Mouse (Mus musculus) embryonic facial prominence, embryonic 15.5 days (tissue): ENCODE results near the gene Hes7. TPM values are rescaled to one million over a fixed set of nuclear protein-coding genes. Genes with fewer than 3 reads are reported as not detected.

Experiments
- ATAC-seq: fragments of 200-750 bp; cut with Nextera tagmentation; 2 replicates; pipeline ENCODE4 v1.8.0; 2017; ENCODE audit warnings: low read depth, moderate TSS enrichment; ENCODE audit not compliant: insufficient number of reproducible peaks, low FRiP score, low TSS enrichment
- H3K27ac ChIP-seq: fragments of 300-500 bp; sonication (generic); replicated peaks from 2 replicates; pipeline ENCODE4 v1.5.1; 2015; ENCODE audit warnings: mild to moderate bottlenecking, inconsistent platforms
- H3K27me3 ChIP-seq: fragments of 300-500 bp; sonication (generic); 2 replicates; pipeline ENCODE4 v1.6.1; 2015; ENCODE audit warnings: inconsistent platforms
- H3K36me3 ChIP-seq: fragments of 300-500 bp; sonication (generic); 2 replicates; pipeline ENCODE4 v1.6.1; 2015; ENCODE audit warnings: mild to moderate bottlenecking, inconsistent platforms
- H3K4me1 ChIP-seq: fragments of 300-500 bp; sonication (generic); 2 replicates; pipeline ENCODE4 v1.6.1; 2015; ENCODE audit warnings: inconsistent platforms
- H3K4me2 ChIP-seq: fragments of 300-500 bp; sonication (generic); replicated peaks from 2 replicates; pipeline ENCODE4 v1.6.1; 2015; ENCODE audit warnings: mild to moderate bottlenecking, inconsistent platforms
- H3K4me3 ChIP-seq: fragments of 300-500 bp; sonication (generic); replicated peaks from 2 replicates; pipeline ENCODE4 v1.5.1; 2015; ENCODE audit warnings: mild to moderate bottlenecking, inconsistent platforms
- H3K9ac ChIP-seq: fragments of 300-500 bp; sonication (generic); 2 replicates; pipeline ENCODE4 v1.6.1; 2015; ENCODE audit warnings: inconsistent platforms
- H3K9me3 ChIP-seq: fragments of 300-500 bp; sonication (generic); replicated peaks from 2 replicates; pipeline ENCODE4 v1.6.1; 2016; ENCODE audit warnings: inconsistent platforms
- WGBS: fragments of 180-500 bp; shearing (Covaris S2); methylation state at CpG from one replicate; pipeline ENCODE4 v1.1.7; 2015; 5-methylcytosine and 5-hydroxymethylcytosine counted together
- polyA plus RNA-seq: library from polyadenylated mRNA; unstranded; fragments of >200 nt; fragmentation: Nextera tagmentation; extraction: Ambion mirVana; gene quantifications from 2 replicates; pipeline ENCODE4 v1.2.1, GENCODE M21; 2015

Gene Hes7
- polyA plus RNA-seq: 0.55 and 0.64 TPM in 2 replicates

DNA sequence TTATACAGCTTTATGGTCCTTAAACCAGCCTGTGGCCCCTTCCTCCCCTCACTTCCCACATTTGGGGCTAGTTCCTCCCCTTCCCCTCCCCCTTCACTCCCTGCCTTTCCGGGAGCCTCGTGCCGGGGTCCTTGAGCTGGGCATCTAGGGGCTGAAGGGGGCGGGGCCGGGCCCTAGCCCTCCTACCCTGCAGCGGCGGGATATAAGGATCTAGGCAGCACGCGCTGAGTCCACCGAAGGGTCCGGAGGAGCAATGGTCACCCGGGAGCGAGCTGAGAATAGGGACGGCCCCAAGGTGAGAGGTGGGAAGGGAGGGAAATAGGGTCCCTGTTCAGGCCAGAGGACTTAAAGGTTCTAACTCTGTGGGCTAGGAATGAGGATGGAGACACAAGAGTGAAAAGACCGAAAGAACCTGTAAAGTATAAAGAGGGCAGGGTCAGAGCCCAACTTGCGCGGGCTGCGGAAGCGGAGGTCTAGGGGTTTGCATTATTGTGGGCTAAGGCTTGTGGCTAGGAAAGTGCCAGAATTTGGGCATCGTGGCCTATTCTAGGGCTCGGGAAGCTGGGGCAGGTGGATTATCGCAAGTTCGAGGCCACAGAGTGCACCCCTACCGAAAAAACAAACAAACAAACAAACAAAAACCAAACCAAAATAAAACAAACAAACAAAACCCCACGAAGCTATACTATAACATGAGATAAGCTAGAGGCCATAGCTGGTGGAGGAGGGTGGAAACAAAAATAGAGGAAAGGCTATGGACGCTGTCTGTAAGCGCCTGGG, at the start of gene Hes7:
TSS of gene Hes7 (plus strand) at position 184 of the 780 bp plus-strand sequence.
- Histone ChIP-seq H3K4me1 (peaks cover 37% of the 10 kb centered on the region), H3K9me3 (no peaks in the 10 kb centered on the region), H3K9ac (peak within 1 kb of the TSS; percentile 59), H3K36me3 (no peaks in the 10 kb centered on the region), H3K4me3 (peak within 1 kb of the TSS; percentile 91), H3K27me3 (no peaks in the 10 kb centered on the region; the same call in 1 of the 2 replicates), H3K27ac (0 out of 2 replicates have a peak within 1 kb of the TSS, but pooled peaks have one; percentile 92), H3K4me2 (peak within 1 kb of the TSS; percentile 96)
- no peak for ATAC-seq
- 4% methylated on average over 27 of the region's 27 CpGs for whole genome bisulfite sequencing

- H3K9me3 ChIP-seq: no peaks in the 10 kb centered on the region
- H3K4me2 ChIP-seq: peak within 1 kb of the TSS; percentile 82
- H3K4me3 ChIP-seq: peak within 1 kb of the TSS; percentile 65
- H3K9ac ChIP-seq: peak within 1 kb of the TSS; percentile 48
- H3K36me3 ChIP-seq: no peaks in the 10 kb centered on the region
- peak within 1 kb of the TSS; percentile 96 for H3K27ac ChIP-seq
- ATAC-seq: peak; percentile 91
- peaks cover 40% of the 10 kb centered on the region for H3K4me1 ChIP-seq
- WGBS: under 1% methylated on average over 47 of the region's 47 CpGs
- H3K27me3 ChIP-seq: no peaks in the 10 kb centered on the region
Observed at GRCm38 (mm10) chr11:69070590-69071222, 49.5 kb upstream of the Hes7 start, which contains the start of gene Tmem107. Gene Tmem107, plus strand, starts transcription at chr11:69070806.

GRCm38 (mm10) chr11:69071262-69071661, 48.9 kb upstream of the Hes7 start:
- peak overlapping the region; percentile 96 for H3K27ac ChIP-seq
- H3K9me3 ChIP-seq: no peaks in the 10 kb centered on the region
- peak overlapping the region; percentile 82 for H3K4me2 ChIP-seq
- no peaks in the 10 kb centered on the region for H3K36me3 ChIP-seq
- H3K4me1 ChIP-seq: peaks cover 38% of the 10 kb centered on the region
- H3K27me3 ChIP-seq: no peaks in the 10 kb centered on the region
- H3K4me3 ChIP-seq: peak overlapping the region; percentile 65
- peak overlapping the region; percentile 47 for H3K9ac ChIP-seq
- ATAC-seq: no peak
- 22% methylated on average over 9 of the region's 9 CpGs for WGBS

DNA sequence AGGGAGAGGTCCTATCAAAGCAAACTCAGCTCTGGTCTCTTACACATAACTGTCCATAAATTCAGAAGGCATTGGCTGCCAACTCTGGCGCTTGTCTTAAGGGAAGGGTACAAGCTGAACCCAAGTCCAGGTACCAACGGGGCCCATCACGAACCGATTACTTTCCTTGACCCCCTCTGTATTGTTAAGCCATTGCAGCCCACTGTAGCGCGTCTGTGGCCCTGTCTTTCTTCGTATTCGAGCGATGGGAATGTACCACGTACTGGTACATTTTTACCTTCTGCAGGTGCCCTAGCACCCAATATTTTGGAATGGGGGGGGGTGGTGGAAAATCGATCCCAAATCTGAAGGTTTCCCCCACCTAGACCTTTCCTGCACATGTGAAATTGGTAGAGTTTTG, 48.0 kb upstream of the Hes7 start:
- Histone ChIP-seq H3K4me3 (peak overlapping the region; percentile 38), H3K9me3 (no peaks in the 10 kb centered on the region), H3K9ac (0 out of 2 replicates have a peak overlapping the region, but pooled peaks have one; percentile 6), H3K27ac (peak overlapping the region; percentile 95), H3K4me2 (peak overlapping the region; percentile 47), H3K4me1 (peaks cover 33% of the 10 kb centered on the region), H3K36me3 (no peaks in the 10 kb centered on the region), H3K27me3 (no peaks in the 10 kb centered on the region)
- 82% methylated on average over 11 of the region's 11 CpGs for WGBS
- ATAC-seq: no peak

- 6% methylated on average over 9 of the region's 9 CpGs for WGBS
- Histone ChIP-seq H3K4me2 (peak overlapping the region; percentile 47), H3K36me3 (no peaks in the 10 kb centered on the region), H3K9me3 (no peaks in the 10 kb centered on the region), H3K4me3 (peak overlapping the region; percentile 38), H3K27me3 (no peaks in the 10 kb centered on the region), H3K27ac (peak overlapping the region; percentile 95), H3K4me1 (peaks cover 33% of the 10 kb centered on the region), H3K9ac (0 out of 2 replicates have a peak overlapping the region, but pooled peaks have one; percentile 6)
- no peak for ATAC-seq
Observed at GRCm38 (mm10) chr11:69072666-69073064, 47.5 kb upstream of the Hes7 start.

DNA sequence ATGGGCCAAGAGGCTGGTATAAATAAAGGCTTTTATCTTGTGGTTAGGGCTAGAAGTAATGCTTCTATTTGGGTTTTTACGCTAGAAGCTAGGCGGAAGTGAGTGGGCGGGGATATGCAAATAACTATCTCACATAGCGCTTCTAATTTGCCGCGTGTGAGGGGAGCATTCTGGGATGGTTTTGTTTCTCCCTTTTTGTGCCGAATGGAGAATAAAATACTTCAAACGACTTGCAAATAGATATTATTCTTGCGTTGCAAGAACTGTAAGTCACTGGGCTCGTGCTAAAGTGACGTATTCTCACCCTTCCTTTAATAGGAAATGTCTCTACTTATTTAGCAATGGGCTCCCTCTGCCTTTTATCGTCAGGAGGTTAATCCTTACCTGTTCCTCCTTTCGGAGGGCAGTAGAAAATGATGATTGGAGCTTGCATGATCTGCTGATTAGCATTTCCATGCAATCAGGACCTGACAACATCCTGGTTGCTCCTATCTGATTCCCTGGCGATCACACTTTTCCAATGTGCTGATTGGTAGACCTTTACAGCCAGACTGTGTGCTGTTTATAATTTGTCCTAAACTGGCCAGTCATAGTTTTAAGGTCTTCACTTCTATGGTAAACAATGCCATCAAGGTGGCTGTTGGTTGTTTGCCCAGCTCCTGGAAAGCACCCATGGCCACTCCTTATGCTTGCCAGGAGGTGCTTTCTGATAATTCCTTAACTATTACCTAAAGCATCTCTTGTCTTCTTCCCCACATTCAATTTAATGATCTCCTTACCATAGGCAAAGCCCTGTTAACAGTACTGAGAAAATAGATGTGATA, 46.9 kb upstream of the Hes7 start:
- Histone ChIP-seq H3K9me3 (no peaks in the 10 kb centered on the region), H3K27ac (peak overlapping the region; percentile 95), H3K4me3 (peak overlapping the region; percentile 38), H3K36me3 (no peaks in the 10 kb centered on the region), H3K4me1 (peaks cover 33% of the 10 kb centered on the region), H3K27me3 (no peaks in the 10 kb centered on the region), H3K4me2 (peak overlapping the region; percentile 47), H3K9ac (peak overlapping the region; percentile 37; the same call in 1 of the 2 replicates)
- under 1% methylated on average over 14 of the region's 14 CpGs for WGBS
- ATAC-seq: peak; percentile 51

GRCm38 (mm10) chr11:69073951-69074775, 46.0 kb upstream of the Hes7 start:
- Histone ChIP-seq H3K4me1 (peaks cover 33% of the 10 kb centered on the region), H3K9ac (no peak overlapping the region), H3K9me3 (no peaks in the 10 kb centered on the region), H3K4me3 (no peak overlapping the region), H3K36me3 (no peaks in the 10 kb centered on the region), H3K27ac (peak overlapping the region; percentile 95), H3K4me2 (no peak overlapping the region), H3K27me3 (no peaks in the 10 kb centered on the region)
- 36% methylated on average over 6 of the region's 6 CpGs for WGBS
- ATAC-seq: no peak

DNA sequence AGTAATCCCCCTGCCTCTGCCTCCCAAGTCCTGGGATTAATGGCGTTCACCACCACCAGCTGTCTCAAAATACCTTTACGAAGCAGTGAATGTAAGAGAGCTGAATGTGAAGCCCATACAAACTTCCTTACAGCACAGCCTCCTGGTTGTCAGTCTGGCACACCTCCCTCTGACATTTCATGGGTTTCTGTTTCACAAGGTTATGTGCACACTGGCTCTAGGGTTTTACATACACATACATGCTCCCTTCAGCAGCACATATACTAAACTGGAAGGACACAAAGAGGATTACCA, 45.5 kb upstream of the Hes7 start:
- WGBS: 33% methylated on average over 2 of the region's 2 CpGs
- Histone ChIP-seq H3K4me1 (peaks cover 33% of the 10 kb centered on the region), H3K27ac (peak overlapping the region; percentile 95), H3K27me3 (no peaks in the 10 kb centered on the region), H3K4me3 (no peak overlapping the region), H3K4me2 (no peak overlapping the region), H3K9ac (no peak overlapping the region), H3K36me3 (no peaks in the 10 kb centered on the region), H3K9me3 (no peaks in the 10 kb centered on the region)
- no peak for ATAC-seq

- Histone ChIP-seq H3K36me3 (no peaks in the 10 kb centered on the region), H3K9me3 (no peaks in the 10 kb centered on the region), H3K27ac (no peak overlapping the region), H3K4me2 (no peak overlapping the region), H3K27me3 (no peaks in the 10 kb centered on the region), H3K4me1 (peaks cover 32% of the 10 kb centered on the region), H3K4me3 (no peak overlapping the region), H3K9ac (no peak overlapping the region)
- WGBS: 43% methylated on average over 9 of the region's 9 CpGs
- ATAC-seq: no peak
Observed at GRCm38 (mm10) chr11:69075764-69076479, 44.3 kb upstream of the Hes7 start.

- ATAC-seq: no peak
- Histone ChIP-seq H3K27ac (no peak overlapping the region), H3K4me1 (peaks cover 26% of the 10 kb centered on the region), H3K27me3 (no peaks in the 10 kb centered on the region), H3K9me3 (no peaks in the 10 kb centered on the region), H3K4me2 (no peak overlapping the region), H3K4me3 (no peak overlapping the region), H3K9ac (no peak overlapping the region), H3K36me3 (no peaks in the 10 kb centered on the region)
- 54% methylated on average over 5 of the region's 5 CpGs for WGBS
Observed at GRCm38 (mm10) chr11:69076572-69076971, 43.6 kb upstream of the Hes7 start.
